Mouse (Mus musculus) MEL (cell line): ENCODE data around the gene Chm.

ENCODE experiments used
- CTCF ChIP-seq, 3 experiments: IDR thresholded peaks in 2 of 3; conservative IDR thresholded peaks in 1 of 3; 2 replicates each; pipeline ENCODE4 v1.5.1; 2011 to 2012; ENCODE audit warnings: low read length in 3 of 3, low read depth in 2 of 3, mild to moderate bottlenecking in 2 of 3, improper control_type of control experiment in 1 of 3, inconsistent platforms in 1 of 3, mixed read lengths in 1 of 3, moderate library complexity in 1 of 3; ENCODE audit not compliant: control insufficient read depth in 1 of 3, insufficient read depth in 1 of 3, poor library complexity in 1 of 3, severe bottlenecking in 1 of 3
- ELF1 ChIP-seq: IDR thresholded peaks from 2 replicates; pipeline ENCODE4 v1.6.1; 2014; ENCODE audit warnings: low read depth, mild to moderate bottlenecking, inconsistent platforms, low read length, improper control_type of control experiment, moderate library complexity
- EP300 ChIP-seq, 2 experiments: IDR thresholded peaks; 2 replicates each; pipeline ENCODE4 v1.6.1; 2011; ENCODE audit warnings: improper control_type of control experiment in 2 of 2, low read length in 2 of 2, low read depth in 1 of 2, mild to moderate bottlenecking in 1 of 2
- GATA1 ChIP-seq: IDR thresholded peaks from 2 replicates; pipeline ENCODE4 v1.6.1; 2011; ENCODE audit warnings: low read depth, low read length, improper control_type of control experiment
- MEF2A ChIP-seq: IDR thresholded peaks from 2 replicates; pipeline ENCODE4 v1.6.1; 2014; ENCODE audit warnings: low read depth, mild to moderate bottlenecking, inconsistent platforms, low read length, improper control_type of control experiment; ENCODE audit not compliant: poor library complexity, insufficient replicate concordance, severe bottlenecking; ENCODE audit errors: extremely low read depth
- POLR2A ChIP-seq, 2 experiments: IDR thresholded peaks; 2 replicates each; pipeline ENCODE4 v1.6.1; 2011 to 2012; ENCODE audit warnings: low read length in 2 of 2, mild to moderate bottlenecking in 2 of 2, control low read depth in 1 of 2, improper control_type of control experiment in 1 of 2, low read depth in 1 of 2, moderate library complexity in 1 of 2; ENCODE audit not compliant: control insufficient read depth in 1 of 2, insufficient read depth in 1 of 2, poor library complexity in 1 of 2
- SMC3 ChIP-seq: IDR thresholded peaks from 2 replicates; pipeline ENCODE4 v1.6.1; 2011; ENCODE audit warnings: low read depth, low read length, improper control_type of control experiment
- TCF12 ChIP-seq: IDR thresholded peaks from 2 replicates; pipeline ENCODE4 v1.6.1; 2014; ENCODE audit warnings: low read depth, mild to moderate bottlenecking, inconsistent platforms, low read length, improper control_type of control experiment, moderate library complexity
- USF2 ChIP-seq, 2 experiments: IDR thresholded peaks; 2 replicates each; pipeline ENCODE4 v1.6.1; 2011 to 2012; ENCODE audit warnings: improper control_type of control experiment in 2 of 2, low read length in 2 of 2, borderline replicate concordance in 1 of 2, inconsistent platforms in 1 of 2, low read depth in 1 of 2, mild to moderate bottlenecking in 1 of 2; ENCODE audit not compliant: insufficient read depth in 1 of 2

GRCm38 (mm10) chrX:113172766-113173165 is 12.6 kb downstream of the Chm start:
- TF ChIP-seq ELF1 (no peak), EP300 (IDR thresholded peaks at IDR 0.05; ENCODE audit: low read depth in 1 of 2, low read length in 2 of 2) (peak in 1 of 2 experiments; percentile 55; a peak in 1 of 4 replicates), CTCF (IDR thresholded peaks at IDR 0.05 in 2 of 3, conservative IDR thresholded peaks at IDR 0.05 in 1 of 3; ENCODE audit: control insufficient read depth in 1 of 3, insufficient read depth in 1 of 3, low read depth in 2 of 3, low read length in 3 of 3, poor library complexity in 1 of 3, severe bottlenecking in 1 of 3) (no peak), POLR2A (IDR thresholded peaks at IDR 0.05; ENCODE audit: control insufficient read depth in 1 of 2, insufficient read depth in 1 of 2, low read depth in 1 of 2, low read length in 2 of 2, poor library complexity in 1 of 2) (no peak), GATA1 (peak; percentile 17; the same call in 1 of the 2 replicates), TCF12 (no peak), MEF2A (no peak), SMC3 (no peak), USF2 (IDR thresholded peaks at IDR 0.05; ENCODE audit: borderline replicate concordance in 1 of 2, insufficient read depth in 1 of 2, low read depth in 1 of 2, low read length in 2 of 2) (no peak)
